Mouse (Mus musculus) mesoderm, embryonic 11.5 days (tissue): Measurements from ENCODE around the gene Fam81b.
"Not testable (repeated sequence)": the region's sequence is repeated elsewhere in the genome, so short reads cannot be mapped to it uniquely, and the experiment has no call there.

ENCODE experiments used
- DNase-seq: peaks from one replicate; pipeline ENCODE4 v3.0.0-alpha.2; 2012; ENCODE audit warnings: low read depth, low spot score

The Fam81b gene

GRCm38 (mm10) chr13:76304637-76305122, at the start of gene Fam81b:
Gene Fam81b (minus strand): TSS chr13:76305072.
- DNase-seq = peak; percentile 12

- not testable (repeated sequence) for DNase-seq
Observed at GRCm38 (mm10) chr13:76345941-76346340, 41.1 kb upstream of the Fam81b start.

- DNase-seq = no peak
Observed at GRCm38 (mm10) chr13:76318635-76319034, 13.8 kb upstream of the Fam81b start.

- DNase-seq = no peak
Observed at GRCm38 (mm10) chr13:76311580-76311979, 6.7 kb upstream of the Fam81b start.

- no peak for DNase-seq
Observed at GRCm38 (mm10) chr13:76308811-76309210, 3.9 kb upstream of the Fam81b start.

- no peak for DNase-seq
Observed at GRCm38 (mm10) chr13:76305655-76306365, 938 bp upstream of the Fam81b start.

- DNase-seq = no peak
Observed at GRCm38 (mm10) chr13:76305241-76305640, 369 bp upstream of the Fam81b start.

GRCm38 (mm10) chr13:76304201-76304600, 671 bp downstream of the Fam81b start:
- DNase-seq = no peak

- no peak for DNase-seq
Observed at GRCm38 (mm10) chr13:76303160-76303559, 1.7 kb downstream of the Fam81b start.

- DNase-seq = no peak
Observed at GRCm38 (mm10) chr13:76302056-76302455, 2.8 kb downstream of the Fam81b start.

GRCm38 (mm10) chr13:76292050-76292449, 12.8 kb downstream of the Fam81b start:
- DNase-seq = no peak

GRCm38 (mm10) chr13:76284597-76284996, 20.3 kb downstream of the Fam81b start:
- no peak for DNase-seq

GRCm38 (mm10) chr13:76264361-76265026, 40.4 kb downstream of the Fam81b start:
- DNase-seq = no peak

- no peak for DNase-seq
Observed at GRCm38 (mm10) chr13:76258766-76259165, 46.1 kb downstream of the Fam81b start.

- DNase-seq = no peak
Observed at GRCm38 (mm10) chr13:76256350-76256749, 48.5 kb downstream of the Fam81b start.

- DNase-seq = peak; percentile 2
Observed at GRCm38 (mm10) chr13:76250092-76250491, 54.8 kb downstream of the Fam81b start.

- DNase-seq = no peak
Observed at GRCm38 (mm10) chr13:76249066-76249465, 55.8 kb downstream of the Fam81b start.

GRCm38 (mm10) chr13:76215397-76215796, 89.5 kb downstream of the Fam81b start:
- peak; percentile 29 for DNase-seq

GRCm38 (mm10) chr13:76214928-76215327, 89.9 kb downstream of the Fam81b start:
- DNase-seq = no peak

- DNase-seq = no peak
Observed at GRCm38 (mm10) chr13:76199943-76200342, 104.9 kb downstream of the Fam81b start.

- no peak for DNase-seq
Observed at GRCm38 (mm10) chr13:76197297-76197848, 107.5 kb downstream of the Fam81b start.

GRCm38 (mm10) chr13:76195431-76196138, 109.3 kb downstream of the Fam81b start:
- DNase-seq = no peak
